Mouse (Mus musculus) embryonic facial prominence, embryonic 14.5 days (tissue): ENCODE measurements around the gene Tbc1d4. TPM values are rescaled to one million over a fixed set of nuclear protein-coding genes. Genes with fewer than 3 reads are reported as not detected.
"Not testable (repeated sequence)": the region's sequence is repeated elsewhere in the genome, so short reads cannot be mapped to it uniquely, and the experiment has no call there.

Source experiments
- ATAC-seq: fragments of 200-750 bp; cut with Nextera tagmentation; 2 replicates; pipeline ENCODE4 v1.8.0; 2017; ENCODE audit warnings: low read depth, moderate number of reproducible peaks, moderate TSS enrichment
- DNase-seq: peaks from one replicate; pipeline ENCODE4 v3.0.0-alpha.2; 2015; ENCODE audit warnings: low spot score
- H3K27ac ChIP-seq: fragments of 300-500 bp; sonication (generic); replicated peaks from 2 replicates; pipeline ENCODE4 v1.5.1; 2014; ENCODE audit warnings: low read depth, mild to moderate bottlenecking, low read length, moderate library complexity
- H3K27me3 ChIP-seq: fragments of 300-500 bp; sonication (generic); replicated peaks from 2 replicates; pipeline ENCODE4 v1.6.1; 2014; ENCODE audit warnings: low read length; ENCODE audit not compliant: control insufficient read depth, insufficient read depth
- H3K36me3 ChIP-seq: fragments of 300-500 bp; sonication (generic); 2 replicates; pipeline ENCODE4 v1.6.1; 2014; ENCODE audit warnings: low read length, mixed read lengths; ENCODE audit not compliant: control insufficient read depth, insufficient read depth
- H3K4me1 ChIP-seq: fragments of 300-500 bp; sonication (generic); 2 replicates; pipeline ENCODE4 v1.6.1; 2014; ENCODE audit warnings: antibody characterized with exemption, low read length; ENCODE audit not compliant: control insufficient read depth, insufficient read depth
- H3K4me2 ChIP-seq: fragments of 300-500 bp; sonication (generic); 2 replicates; pipeline ENCODE4 v1.6.1; 2014; ENCODE audit warnings: low read depth, mild to moderate bottlenecking, low read length, moderate library complexity, mixed read lengths
- H3K4me3 ChIP-seq: fragments of 300-500 bp; sonication (generic); 2 replicates; pipeline ENCODE4 v1.5.1; 2014; ENCODE audit warnings: low read depth, mild to moderate bottlenecking, low read length
- H3K9ac ChIP-seq: fragments of 300-500 bp; sonication (generic); 2 replicates; pipeline ENCODE4 v1.6.1; 2014; ENCODE audit warnings: low read depth, mild to moderate bottlenecking, low read length, moderate library complexity, mixed read lengths
- H3K9me3 ChIP-seq: fragments of 300-500 bp; sonication (generic); 2 replicates; pipeline ENCODE4 v1.6.1; 2016; ENCODE audit warnings: low read length; ENCODE audit not compliant: control insufficient read depth
- WGBS: fragments of 180-500 bp; shearing (Covaris S2); extraction: QIAGEN DNeasy Blood & Tissue Kit; methylation state at CpG from one replicate; pipeline ENCODE4 v1.1.7; 2014; 5-methylcytosine and 5-hydroxymethylcytosine counted together
- polyA plus RNA-seq: library from polyadenylated mRNA; unstranded; fragments of >200 nt; fragmentation: Nextera tagmentation; extraction: Ambion mirVana; gene quantifications from 2 replicates; pipeline ENCODE4 v1.2.1, GENCODE M21; 2014

Tbc1d4 gene
- polyA plus RNA-seq, 1 experiment from 2014 or later, result 17.3 TPM

GRCm38 (mm10) chr14:101587366-101588040 lies 21.5 kb downstream of the Tbc1d4 start:
- not testable (repeated sequence) for H3K9me3 ChIP-seq, H3K36me3 ChIP-seq, H3K27ac ChIP-seq, H3K4me1 ChIP-seq, H3K4me3 ChIP-seq, H3K9ac ChIP-seq, H3K4me2 ChIP-seq, DNase-seq, H3K27me3 ChIP-seq
- peak; percentile 78; the same call in 1 of the 2 replicates for ATAC-seq
- WGBS, result 36% methylated on average over 4 of the region's 6 CpGs

DNA sequence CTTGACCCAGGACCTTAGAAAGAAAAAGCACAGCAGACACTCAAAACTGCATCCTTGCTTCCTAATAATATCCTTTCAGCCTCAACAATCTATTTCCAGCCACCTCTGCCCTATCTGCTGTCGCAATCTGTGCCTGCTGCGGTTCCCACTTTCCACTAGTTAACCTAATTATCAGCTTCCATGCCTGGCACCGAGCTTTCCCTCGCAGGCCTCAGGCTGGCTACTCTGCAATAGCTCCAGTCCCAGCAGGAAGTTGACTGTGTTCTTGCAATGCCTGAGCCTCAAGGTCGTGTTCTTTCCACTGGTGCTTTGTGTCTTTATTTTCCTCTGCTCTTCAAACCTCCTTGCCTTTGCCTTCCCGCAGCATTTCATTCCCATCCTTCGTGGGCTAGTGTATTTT lies 22.9 kb downstream of the Tbc1d4 start:
- Histone ChIP-seq H3K27ac (no peak overlapping the region), H3K4me3 (no peak overlapping the region), H3K4me2 (no peak overlapping the region), H3K9me3 (no peaks in the 10 kb centered on the region), H3K4me1 (no peaks in the 10 kb centered on the region), H3K9ac (no peak overlapping the region), H3K27me3 (no peaks in the 10 kb centered on the region), H3K36me3 (no peaks in the 10 kb centered on the region)
- ATAC-seq (no peak), DNase-seq (no peak)
- 51% methylated on average over 7 of the region's 7 CpGs for WGBS

DNA sequence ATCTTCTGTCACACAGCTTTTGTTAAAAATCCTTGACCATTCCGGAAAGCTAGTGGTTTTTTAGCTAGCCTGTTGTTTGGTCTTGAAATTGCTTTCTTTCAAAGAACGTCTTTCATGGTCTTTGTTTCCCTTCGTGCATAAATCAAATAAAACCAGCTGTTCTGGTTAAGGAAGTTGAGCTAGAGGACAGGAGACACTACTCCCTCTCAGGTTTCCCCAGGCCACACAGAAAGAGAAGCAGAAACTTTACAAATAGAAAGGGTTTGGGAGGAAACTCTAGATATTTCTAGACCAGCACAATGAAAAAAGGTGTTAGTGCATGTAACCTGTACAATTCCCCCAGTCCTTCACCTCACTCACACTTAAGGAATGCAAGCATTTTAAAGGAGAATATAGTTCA lies 33.3 kb downstream of the Tbc1d4 start:
- 9% methylated on average over 3 of the region's 3 CpGs for WGBS
- Histone ChIP-seq H3K4me2 (no peak overlapping the region), H3K27ac (no peak overlapping the region), H3K36me3 (no peaks in the 10 kb centered on the region), H3K9ac (no peak overlapping the region), H3K27me3 (no peaks in the 10 kb centered on the region), H3K4me1 (peaks cover 6% of the 10 kb centered on the region; the same call in 1 of the 2 replicates), H3K9me3 (no peaks in the 10 kb centered on the region), H3K4me3 (no peak overlapping the region)
- DNase-seq (peak; percentile 49), ATAC-seq (no peak)

DNA sequence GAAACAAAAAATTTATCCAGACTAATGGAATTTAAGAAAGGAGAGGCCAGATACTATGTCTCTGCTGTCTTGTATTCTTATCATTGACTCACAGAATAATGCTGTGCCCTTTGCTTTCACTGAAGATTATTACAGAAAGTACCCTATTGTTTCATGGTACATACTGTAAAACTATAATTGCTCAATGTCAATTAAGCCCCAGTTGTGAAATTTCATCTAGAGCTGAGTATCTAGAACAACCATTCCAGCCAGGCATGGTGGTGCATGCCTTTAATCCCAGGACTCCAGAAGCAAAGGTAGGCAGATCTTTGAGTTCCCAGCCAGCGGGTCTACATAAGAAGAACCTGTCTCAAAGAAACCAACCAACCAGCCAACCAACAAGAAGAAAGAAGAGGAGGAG lies 34.5 kb downstream of the Tbc1d4 start:
- Histone ChIP-seq H3K4me3 (no peak overlapping the region), H3K27me3 (no peaks in the 10 kb centered on the region), H3K36me3 (no peaks in the 10 kb centered on the region), H3K9me3 (no peaks in the 10 kb centered on the region), H3K27ac (no peak overlapping the region), H3K4me2 (no peak overlapping the region), H3K4me1 (peaks cover 6% of the 10 kb centered on the region; the same call in 1 of the 2 replicates), H3K9ac (no peak overlapping the region)
- ATAC-seq (no peak), DNase-seq (no peak)
- 92% methylated on average over 1 of the region's 1 CpGs for WGBS

- peaks cover 6% of the 10 kb centered on the region; the same call in 1 of the 2 replicates for H3K4me1 ChIP-seq
- no peaks in the 10 kb centered on the region for H3K27me3 ChIP-seq
- H3K36me3 ChIP-seq, result no peaks in the 10 kb centered on the region
- no peak overlapping the region for H3K9ac ChIP-seq
- no peaks in the 10 kb centered on the region for H3K9me3 ChIP-seq
- no peak for DNase-seq
- WGBS, result 60% methylated on average over 7 of the region's 7 CpGs
- H3K4me2 ChIP-seq, result no peak overlapping the region
- H3K27ac ChIP-seq, result no peak overlapping the region
- no peak overlapping the region for H3K4me3 ChIP-seq
- ATAC-seq, result no peak
These were observed 35.8 kb downstream of the Tbc1d4 start for GRCm38 (mm10) chr14:101573107-101573614.

- WGBS, result 65% methylated on average over 2 of the region's 2 CpGs
- Histone ChIP-seq H3K27me3 (no peaks in the 10 kb centered on the region), H3K4me1 (no peaks in the 10 kb centered on the region), H3K4me3 (no peak overlapping the region), H3K36me3 (no peaks in the 10 kb centered on the region), H3K9ac (no peak overlapping the region), H3K9me3 (no peaks in the 10 kb centered on the region), H3K4me2 (no peak overlapping the region), H3K27ac (no peak overlapping the region)
- ATAC-seq (no peak), DNase-seq (peak; percentile 40)
These were observed 40.2 kb downstream of the Tbc1d4 start for GRCm38 (mm10) chr14:101568828-101569227.

DNA sequence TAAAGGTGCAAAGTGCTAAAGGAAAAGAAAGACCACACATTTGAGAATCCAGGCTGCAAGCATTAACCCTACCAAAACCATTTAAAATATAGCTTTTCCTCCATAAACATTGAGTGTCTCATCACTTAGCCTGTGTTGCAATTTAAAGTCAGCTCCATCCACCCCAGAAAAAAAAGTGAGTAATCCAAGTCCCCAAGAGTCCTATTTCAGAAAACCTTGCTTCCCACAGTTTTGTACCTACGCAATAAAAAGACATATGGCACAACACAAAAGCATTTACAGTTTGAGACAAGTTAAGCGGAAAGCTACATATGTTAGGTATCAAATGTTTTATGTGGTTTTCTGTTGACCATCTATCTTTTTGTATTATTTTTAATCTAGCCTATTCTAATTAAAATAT lies 42.3 kb downstream of the Tbc1d4 start:
- WGBS, result 83% methylated on average over 2 of the region's 2 CpGs
- Histone ChIP-seq H3K4me2 (no peak overlapping the region), H3K36me3 (no peaks in the 10 kb centered on the region), H3K9me3 (no peaks in the 10 kb centered on the region), H3K27ac (no peak overlapping the region), H3K4me1 (no peaks in the 10 kb centered on the region), H3K9ac (no peak overlapping the region), H3K4me3 (no peak overlapping the region), H3K27me3 (no peaks in the 10 kb centered on the region)
- DNase-seq, result no peak
- ATAC-seq, result no peak

DNA sequence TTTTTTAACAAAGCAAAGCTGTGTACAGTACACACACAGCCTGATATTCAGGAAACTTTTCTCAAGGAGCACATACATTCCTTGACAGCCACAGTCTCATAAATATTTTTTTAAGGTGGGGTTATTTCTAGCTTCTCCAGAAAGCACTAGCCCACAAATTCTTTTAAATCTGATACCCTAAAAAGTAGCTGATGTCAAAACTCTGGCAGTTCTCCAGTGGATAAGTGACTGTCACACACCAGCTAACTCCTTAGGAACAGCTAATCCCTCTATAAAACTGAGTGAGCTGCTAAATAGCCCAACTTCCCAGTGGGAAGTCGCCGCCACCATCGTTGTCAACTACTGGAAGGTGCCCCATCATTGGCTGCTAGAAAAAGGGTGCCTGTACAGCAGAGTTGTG lies 43.3 kb downstream of the Tbc1d4 start:
- Histone ChIP-seq H3K27me3 (no peaks in the 10 kb centered on the region), H3K9me3 (no peaks in the 10 kb centered on the region), H3K4me1 (no peaks in the 10 kb centered on the region), H3K4me2 (no peak overlapping the region), H3K36me3 (no peaks in the 10 kb centered on the region), H3K9ac (no peak overlapping the region), H3K27ac (no peak overlapping the region), H3K4me3 (no peak overlapping the region)
- DNase-seq (peak; percentile 60), ATAC-seq (no peak)
- 66% methylated on average over 3 of the region's 3 CpGs for WGBS

GRCm38 (mm10) chr14:101561251-101561701 lies 47.7 kb downstream of the Tbc1d4 start:
- H3K4me2 ChIP-seq, result no peak overlapping the region
- no peak overlapping the region for H3K9ac ChIP-seq
- no peaks in the 10 kb centered on the region for H3K4me1 ChIP-seq
- no peaks in the 10 kb centered on the region for H3K27me3 ChIP-seq
- WGBS, result 66% methylated on average over 12 of the region's 12 CpGs
- no peaks in the 10 kb centered on the region for H3K9me3 ChIP-seq
- no peak overlapping the region for H3K27ac ChIP-seq
- H3K4me3 ChIP-seq, result no peak overlapping the region
- no peak for ATAC-seq
- no peak for DNase-seq
- H3K36me3 ChIP-seq, result no peaks in the 10 kb centered on the region
